9 mouse cellular contexts compared by ENCODE assay signal in the genomic region with DNA sequence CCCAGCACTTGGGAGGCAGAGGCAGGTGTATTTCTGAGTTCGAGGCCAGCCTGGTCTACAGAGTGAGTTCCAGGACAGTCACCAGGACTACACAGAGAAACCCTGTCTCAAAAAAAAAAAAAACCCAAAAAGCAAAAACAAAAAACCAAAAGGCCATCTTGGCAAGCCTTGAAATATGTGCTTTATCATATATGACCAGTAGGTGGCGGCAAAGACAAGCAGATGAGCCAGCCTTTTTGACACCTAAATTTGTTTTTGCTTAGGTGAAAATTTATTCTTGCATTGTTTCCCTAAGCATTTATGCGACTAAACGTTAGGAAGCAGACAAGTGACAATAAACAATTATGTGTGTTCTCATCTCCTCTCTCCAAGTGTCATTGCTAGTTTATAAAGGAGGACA. TPM values are rescaled to one million over a fixed set of nuclear protein-coding genes. Genes with fewer than 3 reads are reported as not detected.
DNase-seq lines count a peak whose midpoint lies in the region; ATAC-seq lines count a peak whose summit lies in the region.
"Had no signal": no experiment of that assay in that cellular context is flagged by ENCODE, and none has a peak within 500 bp of the region (broad histone marks: within the 10 kb centered on the region; RNA-seq: fewer than 3 reads in every experiment).

No protein-coding gene starts in this region.

- H3K36me3 ChIP-seq in hindbrain, embryonic 14.5 days (replicated peaks; ENCODE audit: control insufficient read depth, insufficient read depth): no peaks in the 10 kb centered on the region
- H3K36me3 ChIP-seq in hindbrain, embryonic 13.5 days: no peaks in the 10 kb centered on the region
- no peaks in the 10 kb centered on the region for H3K36me3 ChIP-seq in liver, embryonic 13.5 days
- H3K36me3 ChIP-seq: limb, embryonic 13.5 days had no signal

- no peak overlapping the region for H3K9ac ChIP-seq in hindbrain, embryonic 14.5 days
- H3K9ac ChIP-seq in hindbrain, embryonic 13.5 days: no peak overlapping the region
- H3K9ac ChIP-seq in liver, embryonic 13.5 days: peak overlapping the region; percentile 78
- H3K9ac ChIP-seq: limb, embryonic 13.5 days had no signal

- no peaks in the 10 kb centered on the region for H3K4me1 ChIP-seq in hindbrain, embryonic 14.5 days (replicated peaks; ENCODE audit: control insufficient read depth, insufficient read depth, low read length)
- no peaks in the 10 kb centered on the region for H3K4me1 ChIP-seq in hindbrain, embryonic 13.5 days (replicated peaks)
- peaks cover 68% of the 10 kb centered on the region for H3K4me1 ChIP-seq in liver, embryonic 13.5 days (replicated peaks)
- H3K4me1 ChIP-seq: limb, embryonic 13.5 days had no signal

- DNase-seq in hindbrain, embryonic 14.5 days (ENCODE audit: low spot score): peak; percentile 86
- DNase-seq in B cell, adult 2 months: peak; percentile 75 to 77
- peak; percentile 81 for DNase-seq in MN1 (ENCODE audit: low spot score)
- DNase-seq in embryo, embryonic 11 days: peak; percentile 70
- DNase-seq in liver, embryonic 13.5 days: no peak
- peak; percentile 83 for DNase-seq in thymus, postnatal 0 days (ENCODE audit: low spot score)
- DNase-seq in urinary bladder, postnatal 14 days (ENCODE audit: low spot score): no peak

- H3K27me3 ChIP-seq in hindbrain, embryonic 14.5 days (ENCODE audit: control insufficient read depth, insufficient read depth, low read length): no peaks in the 10 kb centered on the region
- H3K27me3 ChIP-seq in hindbrain, embryonic 13.5 days: no peaks in the 10 kb centered on the region
- H3K27me3 ChIP-seq in liver, embryonic 13.5 days: no peaks in the 10 kb centered on the region
- H3K27me3 ChIP-seq: limb, embryonic 13.5 days had no signal

- 7% methylated on average over 4 of the region's 4 CpGs for WGBS in hindbrain, embryonic 14.5 days
- WGBS in hindbrain, embryonic 13.5 days: 2% methylated on average over 4 of the region's 4 CpGs
- WGBS in liver, embryonic 13.5 days (ENCODE audit: insufficient replicate concordance): under 1% methylated on average over 4 of the region's 4 CpGs

- H3K4me2 ChIP-seq in hindbrain, embryonic 14.5 days (replicated peaks): no peak overlapping the region
- no peak overlapping the region for H3K4me2 ChIP-seq in hindbrain, embryonic 13.5 days
- no peak overlapping the region for H3K4me2 ChIP-seq in liver, embryonic 13.5 days
- H3K4me2 ChIP-seq: limb, embryonic 13.5 days had no signal

- H3K27ac ChIP-seq in hindbrain, embryonic 14.5 days: no peak overlapping the region
- no peak overlapping the region for H3K27ac ChIP-seq in hindbrain, embryonic 13.5 days
- peak overlapping the region; percentile 97 for H3K27ac ChIP-seq in liver, embryonic 13.5 days
- H3K27ac ChIP-seq: limb, embryonic 13.5 days had no signal

- no peak for ATAC-seq in hindbrain, embryonic 14.5 days (ENCODE audit: low FRiP score)
- no peak for ATAC-seq in hindbrain, embryonic 13.5 days (ENCODE audit: low FRiP score)
- ATAC-seq in liver, embryonic 13.5 days (ENCODE audit: low read depth): no peak

- no peaks in the 10 kb centered on the region for H3K9me3 ChIP-seq in hindbrain, embryonic 14.5 days (ENCODE audit: control insufficient read depth, low read length)
- H3K9me3 ChIP-seq in hindbrain, embryonic 13.5 days: no peaks in the 10 kb centered on the region
- no peaks in the 10 kb centered on the region for H3K9me3 ChIP-seq in liver, embryonic 13.5 days (replicated peaks)
- H3K9me3 ChIP-seq: limb, embryonic 13.5 days had no signal

- no peak overlapping the region for H3K4me3 ChIP-seq in hindbrain, embryonic 14.5 days (replicated peaks; ENCODE audit: low read length)
- H3K4me3 ChIP-seq in hindbrain, embryonic 13.5 days: no peak overlapping the region
- no peak overlapping the region for H3K4me3 ChIP-seq in liver, embryonic 13.5 days (replicated peaks)
- H3K4me3 ChIP-seq: limb, embryonic 13.5 days had no signal

RNA-seq across cellular contexts. Expression of a gene that starts 57.9 kb away (rescaled TPM):
- 19.6 and 21.3 TPM in 2 replicates for polyA plus RNA-seq in hindbrain, embryonic 14.5 days (2014; fragmentation: Nextera tagmentation; extraction: Ambion mirVana)
- 16.4 and 17.4 TPM in 2 replicates for polyA plus RNA-seq in hindbrain, embryonic 13.5 days (2015; fragmentation: Nextera tagmentation; extraction: Ambion mirVana)
- 19.9 and 21.6 TPM in 2 replicates for polyA plus RNA-seq in liver, embryonic 13.5 days (2015; fragmentation: Nextera tagmentation; extraction: Ambion mirVana)
- 17.1 and 22.8 TPM in 2 replicates for polyA plus RNA-seq in thymus, postnatal 0 days (2015; fragmentation: Nextera tagmentation; extraction: Ambion mirVana)

Comparison
In these comparisons a context has a peak if more than half of its experiments do, and no peak if none do; other contexts are left out.
1. DNase-seq: peak in hindbrain, embryonic 14.5 days (single experiment), B cell, adult 2 months (2 of 2), MN1 (single experiment), embryo, embryonic 11 days (single experiment) and thymus, postnatal 0 days (single experiment); none in liver, embryonic 13.5 days (single experiment) and urinary bladder, postnatal 14 days (single experiment).